Mouse (Mus musculus) G1E (cell line): ENCODE data around the gene Trhr2.

ENCODE experiments used
- CTCF ChIP-seq: IDR thresholded peaks from 2 replicates; pipeline ENCODE4 v1.5.1; 2012; ENCODE audit warnings: low read depth, low read length, inconsistent platforms, mixed read lengths
- GATA1 ChIP-seq: IDR thresholded peaks from 2 replicates; pipeline ENCODE4 v1.6.1; 2012; ENCODE audit warnings: borderline replicate concordance, low read length, inconsistent platforms, mixed read lengths
- TAL1 ChIP-seq: conservative IDR thresholded peaks from 2 replicates; pipeline ENCODE4 v1.6.1; 2012; ENCODE audit warnings: low read depth, low read length, inconsistent platforms, mixed read lengths

DNA sequence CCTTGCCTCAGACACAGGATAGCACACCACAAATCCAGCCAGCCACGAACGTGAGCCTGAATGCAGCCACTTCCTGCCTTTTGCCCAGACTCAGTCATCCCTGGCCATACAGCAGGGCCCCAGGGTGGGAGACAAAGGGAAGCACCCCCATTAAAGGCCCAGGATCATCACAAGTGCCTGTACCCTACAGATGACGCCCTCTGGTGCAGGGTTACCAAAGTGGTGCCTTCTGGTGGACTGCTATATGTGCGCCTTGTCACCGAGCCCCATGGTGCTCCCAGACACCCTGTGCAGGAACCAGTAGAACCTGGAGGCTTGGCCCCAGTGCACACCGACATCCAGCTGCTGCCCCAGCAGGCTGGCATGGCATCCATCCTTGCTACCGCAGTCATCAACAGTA lies 27.0 kb downstream of the Trhr2 start:
- TF ChIP-seq CTCF = no peak
- no peak for TF ChIP-seq TAL1
- no peak for TF ChIP-seq GATA1
